Mouse (Mus musculus) forebrain, postnatal 0 days (tissue): ENCODE results near the gene Pttg1. TPM values are rescaled to one million over a fixed set of nuclear protein-coding genes. Genes with fewer than 3 reads are reported as not detected.
A peak's percentile ranks its signal among the peaks of the same experiment; 100 is the strongest.

Source experiments
- ATAC-seq: fragments of 200-750 bp; cut with Nextera tagmentation; 2 replicates; pipeline ENCODE4 v1.8.0; 2017; ENCODE audit warnings: mild to moderate bottlenecking, moderate library complexity
- DNase-seq: peaks from one replicate; pipeline ENCODE4 v3.0.0-alpha.2; 2015
- H3K27ac ChIP-seq: fragments of 300-500 bp; sonication (generic); 2 replicates; pipeline ENCODE4 v1.5.1; 2014; ENCODE audit warnings: low read depth, mild to moderate bottlenecking, antibody characterized with exemption, low read length, moderate library complexity, mixed read lengths
- H3K27me3 ChIP-seq: fragments of 300-500 bp; sonication (generic); 2 replicates; pipeline ENCODE4 v1.6.1; 2014; ENCODE audit warnings: mild to moderate bottlenecking, low read length, mixed read lengths; ENCODE audit not compliant: insufficient read depth
- H3K36me3 ChIP-seq: fragments of 300-500 bp; sonication (generic); 2 replicates; pipeline ENCODE4 v1.6.1; 2014; ENCODE audit warnings: mild to moderate bottlenecking, moderate library complexity; ENCODE audit not compliant: insufficient read depth
- H3K4me1 ChIP-seq: fragments of 300-500 bp; sonication (generic); 2 replicates; pipeline ENCODE4 v1.6.1; 2014; ENCODE audit warnings: antibody characterized with exemption; ENCODE audit not compliant: insufficient read depth
- H3K4me2 ChIP-seq: fragments of 300-500 bp; sonication (generic); 2 replicates; pipeline ENCODE4 v1.6.1; 2014; ENCODE audit warnings: low read depth, mild to moderate bottlenecking, moderate library complexity
- H3K4me3 ChIP-seq: fragments of 300-500 bp; sonication (generic); 2 replicates; pipeline ENCODE4 v1.5.1; 2014; ENCODE audit warnings: low read depth, low read length, mixed read lengths
- H3K9ac ChIP-seq: fragments of 300-500 bp; sonication (generic); 2 replicates; pipeline ENCODE4 v1.6.1; 2014; ENCODE audit warnings: mild to moderate bottlenecking
- H3K9me3 ChIP-seq: fragments of 300-500 bp; sonication (generic); 2 replicates; pipeline ENCODE4 v1.6.1; 2016; ENCODE audit warnings: low read length
- CTCF ChIP-seq: sonication (generic); IDR thresholded peaks from 2 replicates; pipeline ENCODE4 v1.5.1; 2016; ENCODE audit warnings: antibody characterized with exemption, control low read depth, low read depth
- WGBS: fragments of 180-500 bp; shearing (Covaris S2); extraction: QIAGEN DNeasy Blood & Tissue Kit; methylation state at CpG from one replicate; pipeline ENCODE4 v1.1.7; 2014; 5-methylcytosine and 5-hydroxymethylcytosine counted together
- polyA plus RNA-seq: library from polyadenylated mRNA; unstranded; fragments of >200 nt; fragmentation: Nextera tagmentation; extraction: Ambion mirVana; gene quantifications from 2 replicates; pipeline ENCODE4 v1.2.1, GENCODE M21; 2015
- total RNA-seq: library from RNA; depleted of rRNA; stranded (reverse); fragments of >200 nt; gene quantifications from 2 replicates; pipeline ENCODE4 v1.2.3, GENCODE M21; 2014

Gene Pttg1
- total and polyA plus RNA-seq, 2 experiments from 2014 or later = 21.3 to 52.1 TPM

DNA sequence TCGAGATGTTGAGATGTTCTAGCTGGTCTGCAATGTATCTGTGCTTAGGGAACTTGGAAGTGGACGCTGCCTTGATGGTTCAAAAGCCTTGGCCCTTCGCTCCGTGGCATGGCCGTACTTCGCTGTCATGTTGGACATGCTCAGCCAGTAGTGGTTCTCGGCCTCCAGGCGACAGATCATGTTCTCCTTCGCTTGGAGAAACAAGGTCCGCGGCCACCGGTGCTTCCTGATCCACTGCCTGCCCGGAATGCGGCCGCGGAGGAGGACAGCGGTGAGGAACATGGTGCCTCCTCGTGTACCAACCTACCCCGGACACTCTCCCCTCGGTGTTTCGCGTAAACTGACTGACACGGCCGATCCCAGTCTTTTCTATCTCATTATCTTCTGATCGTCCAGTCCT, 37.2 kb upstream of the Pttg1 start:
- Histone ChIP-seq H3K9me3 (no peaks in the 10 kb centered on the region), H3K4me2 (no peak overlapping the region), H3K4me1 (no peaks in the 10 kb centered on the region), H3K4me3 (no peak overlapping the region), H3K27me3 (no peaks in the 10 kb centered on the region), H3K27ac (no peak overlapping the region), H3K36me3 (no peaks in the 10 kb centered on the region), H3K9ac (no peak overlapping the region)
- ATAC-seq = no peak
- no peak for DNase-seq
- no peak for TF ChIP-seq CTCF
- WGBS = 93% methylated on average over 25 of the region's 25 CpGs

DNA sequence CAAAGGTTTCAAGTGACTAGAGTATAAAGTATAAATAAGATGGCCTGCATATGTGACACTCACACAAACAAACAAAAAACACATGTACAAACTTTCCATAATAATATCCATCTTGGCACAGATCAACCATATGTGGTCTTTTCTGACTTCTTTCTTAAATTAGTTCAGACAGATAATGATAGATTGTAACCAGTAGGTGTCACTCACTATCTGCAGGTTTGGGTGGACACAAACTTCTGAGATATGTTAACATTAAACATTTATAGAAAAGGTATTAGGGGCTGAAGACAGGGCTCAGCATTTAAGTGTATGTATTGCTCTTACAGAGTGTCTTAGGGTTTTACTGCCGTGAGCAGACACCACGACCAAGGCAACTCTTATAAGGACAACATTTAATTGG, 26.2 kb upstream of the Pttg1 start:
- TF ChIP-seq CTCF = peak; percentile 43
- no peak overlapping the region for H3K27ac ChIP-seq
- no peaks in the 10 kb centered on the region for H3K27me3 ChIP-seq
- WGBS = 76% methylated on average over 2 of the region's 2 CpGs
- no peaks in the 10 kb centered on the region for H3K4me1 ChIP-seq
- H3K9ac ChIP-seq = no peak overlapping the region
- DNase-seq (no peak), ATAC-seq (no peak)
- no peak overlapping the region for H3K4me2 ChIP-seq
- H3K9me3 ChIP-seq = no peaks in the 10 kb centered on the region
- H3K36me3 ChIP-seq = peaks cover 8% of the 10 kb centered on the region
- H3K4me3 ChIP-seq = no peak overlapping the region

DNA sequence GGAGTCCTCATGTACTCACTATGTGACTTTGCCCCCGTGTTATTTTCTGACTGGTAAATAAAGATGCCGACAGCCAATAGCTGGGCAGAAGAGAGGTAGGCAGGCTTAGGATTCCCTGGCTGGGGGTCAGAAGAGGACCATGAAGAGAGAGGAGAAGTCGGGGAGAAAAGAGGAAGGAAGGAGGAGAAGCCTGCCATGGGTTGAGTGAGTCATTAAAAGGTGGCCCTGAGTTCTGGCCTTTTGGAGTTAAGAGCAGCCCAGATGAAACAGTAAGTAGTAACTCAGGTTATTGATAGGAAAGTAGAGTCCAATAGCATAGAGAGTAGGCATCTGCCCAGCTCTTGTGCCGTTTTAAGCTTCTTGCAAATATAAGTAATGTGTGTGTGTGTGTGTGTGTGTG, 25.3 kb upstream of the Pttg1 start:
- Histone ChIP-seq H3K27me3 (no peaks in the 10 kb centered on the region), H3K9ac (no peak overlapping the region), H3K27ac (no peak overlapping the region), H3K4me2 (no peak overlapping the region), H3K4me3 (no peak overlapping the region), H3K9me3 (no peaks in the 10 kb centered on the region), H3K36me3 (peaks cover 16% of the 10 kb centered on the region), H3K4me1 (no peaks in the 10 kb centered on the region)
- DNase-seq = no peak
- WGBS = 71% methylated on average over 4 of the region's 4 CpGs
- TF ChIP-seq CTCF = no peak
- ATAC-seq = no peak

DNA sequence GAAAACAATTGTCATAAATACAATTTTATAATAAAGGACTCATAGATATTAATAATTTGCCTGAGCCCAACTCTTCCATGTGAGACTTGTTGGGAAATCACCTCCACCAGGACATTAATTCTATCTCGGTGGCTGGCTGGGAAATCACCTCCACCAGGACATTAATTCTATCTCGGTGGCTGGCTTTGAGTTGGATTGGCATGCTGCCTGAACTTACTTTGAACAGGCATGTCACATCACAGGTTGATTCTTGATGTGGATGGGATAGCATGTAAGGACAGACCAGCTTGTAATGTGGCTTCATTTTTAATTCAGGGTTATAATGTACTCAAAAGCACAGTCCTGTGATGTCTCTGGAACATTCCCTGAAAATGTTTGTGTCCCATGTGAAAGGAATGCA, 23.9 kb upstream of the Pttg1 start:
- 79% methylated on average over 2 of the region's 2 CpGs for WGBS

DNA sequence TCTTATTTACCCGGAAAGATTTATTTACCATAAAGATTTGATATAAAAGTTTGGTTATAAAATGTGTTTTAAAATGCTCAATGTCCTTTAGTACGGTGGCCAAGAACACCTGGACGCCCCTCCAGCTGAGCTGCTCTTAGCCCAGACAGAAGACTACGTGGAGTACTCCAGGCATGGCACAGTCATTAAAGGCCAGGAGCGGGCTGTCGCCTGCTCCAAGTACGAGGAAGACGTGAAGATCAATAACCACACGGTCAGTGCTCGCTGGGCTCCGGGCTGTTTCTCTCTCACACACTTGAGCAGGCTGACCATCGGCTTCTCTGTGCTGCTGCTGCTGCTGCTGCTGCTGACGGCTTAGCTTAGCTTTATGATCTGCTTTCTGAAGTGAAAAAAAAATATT, 17.1 kb upstream of the Pttg1 start:
- no peak for TF ChIP-seq CTCF
- Histone ChIP-seq H3K4me2 (no peak overlapping the region), H3K27ac (no peak overlapping the region), H3K4me3 (no peak overlapping the region), H3K4me1 (no peaks in the 10 kb centered on the region), H3K36me3 (peaks cover 92% of the 10 kb centered on the region), H3K9ac (no peak overlapping the region), H3K27me3 (no peaks in the 10 kb centered on the region), H3K9me3 (no peaks in the 10 kb centered on the region)
- no peak for ATAC-seq
- WGBS = 94% methylated on average over 13 of the region's 13 CpGs
- no peak for DNase-seq

More for the DNA sequence above, 23.9 kb upstream of the Pttg1 start:
- no peak overlapping the region for H3K27ac ChIP-seq
- H3K27me3 ChIP-seq = no peaks in the 10 kb centered on the region
- no peak overlapping the region for H3K4me2 ChIP-seq
- H3K9me3 ChIP-seq = no peaks in the 10 kb centered on the region
- no peaks in the 10 kb centered on the region for H3K4me1 ChIP-seq
- TF ChIP-seq CTCF = no peak
- ATAC-seq = no peak
- H3K9ac ChIP-seq = no peak overlapping the region
- no peak overlapping the region for H3K4me3 ChIP-seq
- no peak for DNase-seq
- peaks cover 30% of the 10 kb centered on the region for H3K36me3 ChIP-seq

DNA sequence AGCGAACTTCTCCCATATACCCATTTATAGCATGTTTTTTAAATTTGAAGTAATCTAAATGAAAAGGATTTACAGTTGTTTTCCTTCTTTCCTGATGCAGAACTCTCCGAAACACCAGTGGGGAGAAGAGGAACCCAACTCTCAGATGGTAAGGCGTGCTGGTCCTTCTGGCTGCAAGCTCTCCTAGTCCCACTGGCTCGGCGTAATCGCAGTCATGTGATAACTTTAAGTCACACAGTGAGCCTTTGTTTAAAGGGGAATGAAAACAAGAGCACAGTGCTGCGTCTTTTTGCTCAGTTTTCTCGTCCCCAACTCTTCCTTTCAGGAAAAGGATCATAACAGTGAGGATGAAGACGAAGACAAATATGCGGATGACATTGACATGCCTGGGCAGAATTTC, 15.1 kb upstream of the Pttg1 start:
- Histone ChIP-seq H3K4me1 (no peaks in the 10 kb centered on the region), H3K36me3 (peaks cover 84% of the 10 kb centered on the region), H3K4me2 (no peak overlapping the region), H3K9me3 (no peaks in the 10 kb centered on the region), H3K4me3 (no peak overlapping the region), H3K9ac (no peak overlapping the region), H3K27me3 (no peaks in the 10 kb centered on the region), H3K27ac (no peak overlapping the region)
- TF ChIP-seq CTCF = no peak
- 97% methylated on average over 10 of the region's 10 CpGs for WGBS
- DNase-seq = no peak
- ATAC-seq = no peak

DNA sequence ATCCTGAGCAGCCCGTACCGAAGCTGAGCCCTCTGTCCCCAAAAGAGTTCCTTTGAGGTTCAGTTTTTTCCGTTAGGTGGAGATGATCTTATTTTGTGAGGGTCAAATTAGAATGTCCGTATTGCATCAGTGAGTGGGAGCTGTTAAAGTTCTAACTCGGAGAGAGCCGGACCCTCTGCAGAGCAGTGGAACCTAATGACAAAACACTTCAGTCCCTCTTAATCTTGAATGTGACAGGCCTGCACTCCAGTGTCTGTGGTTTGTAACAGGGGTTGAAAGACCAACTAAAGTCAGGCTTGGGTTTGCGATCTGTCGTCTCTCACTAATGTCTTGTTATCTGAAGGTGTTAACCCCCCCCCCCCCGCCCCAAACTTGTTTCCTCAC, 8.0 kb upstream of the Pttg1 start:
- H3K27me3 ChIP-seq = no peaks in the 10 kb centered on the region
- WGBS = 3% methylated on average over 9 of the region's 9 CpGs
- peak overlapping the region; percentile 85 for H3K9ac ChIP-seq
- H3K4me3 ChIP-seq = peak overlapping the region; percentile 82
- no peak for TF ChIP-seq CTCF
- H3K27ac ChIP-seq = peak overlapping the region; percentile 73
- H3K4me2 ChIP-seq = peak overlapping the region; percentile 63
- ATAC-seq (peak; percentile 44), DNase-seq (no peak)
- H3K36me3 ChIP-seq = peaks cover 17% of the 10 kb centered on the region
- H3K9me3 ChIP-seq = no peaks in the 10 kb centered on the region
- H3K4me1 ChIP-seq = peaks cover 6% of the 10 kb centered on the region; the same call in 1 of the 2 replicates
